Mouse (Mus musculus): ENCODE results near the gene Kl. TPM values are rescaled to one million over a fixed set of nuclear protein-coding genes. Genes with fewer than 3 reads are reported as not detected.
A peak's percentile ranks its signal among the peaks of the same experiment; 100 is the strongest.

The Kl gene
- polyA plus RNA-seq, 1 experiment from 2014 or later: 0.25 TPM

DNA sequence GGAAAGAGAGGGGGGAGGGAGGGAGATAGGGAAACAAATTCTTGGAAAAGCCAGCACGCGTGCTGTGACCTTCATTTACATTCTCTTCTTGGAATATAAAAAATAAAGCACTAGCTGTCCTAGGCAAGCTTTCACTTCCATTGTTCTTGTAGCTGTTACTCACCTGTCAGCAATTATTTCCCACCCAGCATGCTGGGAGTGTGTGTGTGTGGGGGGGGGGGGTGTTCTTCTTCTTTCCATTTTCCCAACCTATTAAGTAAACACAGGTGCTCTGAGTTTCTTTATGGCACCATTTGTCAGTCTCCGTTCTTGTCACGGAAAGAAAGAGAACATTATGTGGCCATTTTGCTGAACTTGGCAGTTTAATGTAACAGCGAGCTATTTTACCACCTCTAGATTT is 66.6 kb downstream of the Kl start:
- Histone ChIP-seq H3K9ac (ENCODE audit: low read length) (no peak overlapping the region), H3K27ac (ENCODE audit: low read length) (no peak overlapping the region), H3K4me1 (replicated peaks; ENCODE audit: control insufficient read depth, insufficient read depth, low read length) (peaks cover 11% of the 10 kb centered on the region), H3K4me2 (ENCODE audit: low read depth, low read length) (no peak overlapping the region), H3K36me3 (ENCODE audit: control insufficient read depth, insufficient read depth, low read length) (no peaks in the 10 kb centered on the region), H3K9me3 (ENCODE audit: control insufficient read depth, low read length) (peaks cover 7% of the 10 kb centered on the region), H3K27me3 (ENCODE audit: control insufficient read depth, insufficient read depth, low read depth, low read length) (no peaks in the 10 kb centered on the region), H3K4me3 (ENCODE audit: low read length) (no peak overlapping the region)
- WGBS: 59% methylated on average over 5 of the region's 5 CpGs
- ATAC-seq (ENCODE audit: low read depth): no peak

DNA sequence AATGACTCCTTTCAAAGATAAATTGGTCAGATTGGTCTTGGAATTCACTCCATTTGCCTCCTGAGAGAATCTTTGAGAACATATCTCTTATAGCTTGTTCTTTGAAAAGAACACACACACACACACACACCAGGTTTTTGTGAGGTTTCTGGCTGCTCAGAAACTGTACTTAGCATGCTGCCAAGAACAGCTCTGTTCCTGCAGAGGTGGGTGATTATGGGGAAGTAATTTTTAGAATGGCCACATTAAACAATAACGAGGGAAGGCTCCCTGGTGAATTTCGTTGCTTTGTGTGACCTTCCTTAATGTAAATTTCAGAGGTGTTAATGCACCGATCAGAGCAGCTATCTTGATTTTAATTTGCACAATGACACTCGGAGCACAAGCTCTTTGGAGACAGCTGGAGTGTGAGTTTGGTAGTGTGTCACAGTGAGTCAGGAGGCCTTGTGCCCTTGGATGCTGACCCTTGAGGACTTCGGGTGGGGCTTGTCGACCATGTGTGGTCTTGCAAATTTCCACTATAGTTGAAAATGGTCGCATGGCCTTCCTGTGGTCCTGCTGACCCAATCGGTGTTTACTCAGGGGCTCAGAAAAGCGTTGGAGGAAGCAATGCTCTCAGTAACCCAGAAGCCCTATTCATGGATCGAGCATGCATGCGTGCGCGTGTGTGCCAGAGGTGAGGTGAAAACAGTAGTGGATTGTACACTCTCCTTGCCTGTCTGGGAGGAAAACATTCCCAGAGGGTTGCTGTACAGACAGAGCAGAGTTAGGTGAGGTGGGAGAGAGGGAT is 67.8 kb downstream of the Kl start:
- H3K4me2 ChIP-seq (ENCODE audit: low read depth, low read length): peak overlapping the region; percentile 0; the same call in 1 of the 2 replicates

GRCm38 (mm10) chr5:151020831-151021230 is 68.4 kb downstream of the Kl start:
- Histone ChIP-seq H3K4me1 (replicated peaks; ENCODE audit: control insufficient read depth, insufficient read depth, low read length) (peaks cover 11% of the 10 kb centered on the region), H3K9ac (ENCODE audit: low read length) (no peak overlapping the region), H3K9me3 (ENCODE audit: control insufficient read depth, low read length) (no peaks in the 10 kb centered on the region), H3K27me3 (ENCODE audit: control insufficient read depth, insufficient read depth, low read depth, low read length) (no peaks in the 10 kb centered on the region), H3K4me2 (ENCODE audit: low read depth, low read length) (no peak overlapping the region; the same call in 1 of the 2 replicates), H3K4me3 (ENCODE audit: low read length) (no peak overlapping the region), H3K36me3 (ENCODE audit: control insufficient read depth, insufficient read depth, low read length) (no peaks in the 10 kb centered on the region), H3K27ac (ENCODE audit: low read length) (no peak overlapping the region)
- 68% methylated on average over 14 of the region's 14 CpGs for WGBS
- ATAC-seq (ENCODE audit: low read depth): no peak

More for the DNA sequence above, 67.8 kb downstream of the Kl start:
- H3K27ac ChIP-seq (ENCODE audit: low read length): no peak overlapping the region
- peaks cover under 1% of the 10 kb centered on the region; the same call in 1 of the 2 replicates for H3K9me3 ChIP-seq (ENCODE audit: control insufficient read depth, low read length)
- no peak overlapping the region for H3K9ac ChIP-seq (ENCODE audit: low read length)
- H3K36me3 ChIP-seq (ENCODE audit: control insufficient read depth, insufficient read depth, low read length): no peaks in the 10 kb centered on the region
- H3K4me3 ChIP-seq (ENCODE audit: low read length): no peak overlapping the region
- no peak for ATAC-seq (ENCODE audit: low read depth)
- H3K27me3 ChIP-seq (ENCODE audit: control insufficient read depth, insufficient read depth, low read depth, low read length): no peaks in the 10 kb centered on the region
- H3K4me1 ChIP-seq (replicated peaks; ENCODE audit: control insufficient read depth, insufficient read depth, low read length): peaks cover 11% of the 10 kb centered on the region
- 56% methylated on average over 13 of the region's 13 CpGs for WGBS

DNA sequence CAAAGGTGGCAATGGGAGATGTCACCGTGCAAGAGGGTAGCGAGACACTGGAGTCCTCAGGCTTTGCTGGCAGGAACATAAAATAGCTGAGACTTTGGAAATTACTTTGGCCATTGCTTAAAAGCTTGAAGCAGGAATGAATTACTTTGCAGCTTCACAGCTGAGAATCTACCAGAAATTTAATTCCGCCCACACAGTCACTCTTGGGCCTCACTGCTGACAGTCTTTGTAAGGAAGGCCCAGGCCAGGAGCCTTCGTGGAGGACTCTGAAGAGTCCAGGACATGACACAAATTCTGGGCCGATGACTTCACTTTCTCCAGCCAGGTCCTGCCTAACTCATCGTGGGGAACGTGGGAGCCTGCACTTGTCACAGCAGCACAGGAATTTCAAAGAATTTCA is 69.6 kb downstream of the Kl start:
- Histone ChIP-seq H3K9me3 (ENCODE audit: control insufficient read depth, low read length) (no peaks in the 10 kb centered on the region), H3K36me3 (ENCODE audit: control insufficient read depth, insufficient read depth, low read length) (no peaks in the 10 kb centered on the region), H3K9ac (ENCODE audit: low read length) (no peak overlapping the region), H3K27me3 (ENCODE audit: control insufficient read depth, insufficient read depth, low read depth, low read length) (no peaks in the 10 kb centered on the region), H3K27ac (ENCODE audit: low read length) (no peak overlapping the region), H3K4me2 (ENCODE audit: low read depth, low read length) (no peak overlapping the region), H3K4me1 (replicated peaks; ENCODE audit: control insufficient read depth, insufficient read depth, low read length) (peaks cover 12% of the 10 kb centered on the region), H3K4me3 (ENCODE audit: low read length) (no peak overlapping the region)
- no peak for ATAC-seq (ENCODE audit: low read depth)
- 84% methylated on average over 7 of the region's 7 CpGs for WGBS

GRCm38 (mm10) chr5:151022939-151023338 is 70.5 kb downstream of the Kl start:
- H3K4me1 ChIP-seq (replicated peaks; ENCODE audit: control insufficient read depth, insufficient read depth, low read length): peaks cover 13% of the 10 kb centered on the region
- peak overlapping the region; percentile 28; the same call in 1 of the 2 replicates for H3K4me2 ChIP-seq (ENCODE audit: low read depth, low read length)
- H3K9me3 ChIP-seq (ENCODE audit: control insufficient read depth, low read length): no peaks in the 10 kb centered on the region
- no peaks in the 10 kb centered on the region for H3K27me3 ChIP-seq (ENCODE audit: control insufficient read depth, insufficient read depth, low read depth, low read length)
- no peak overlapping the region for H3K9ac ChIP-seq (ENCODE audit: low read length)
- no peak for ATAC-seq (ENCODE audit: low read depth)
- no peak overlapping the region for H3K4me3 ChIP-seq (ENCODE audit: low read length)
- WGBS: 12% methylated on average over 1 of the region's 1 CpGs
- no peak overlapping the region; the same call in 1 of the 2 replicates for H3K27ac ChIP-seq (ENCODE audit: low read length)
- no peaks in the 10 kb centered on the region for H3K36me3 ChIP-seq (ENCODE audit: control insufficient read depth, insufficient read depth, low read length)

- H3K4me1 ChIP-seq (replicated peaks; ENCODE audit: control insufficient read depth, insufficient read depth, low read length): peaks cover 13% of the 10 kb centered on the region
- peak; percentile 56 for ATAC-seq (ENCODE audit: low read depth)
- peak overlapping the region; percentile 44 for H3K27ac ChIP-seq (ENCODE audit: low read length)
- WGBS: 8% methylated on average over 8 of the region's 8 CpGs
- no peaks in the 10 kb centered on the region for H3K36me3 ChIP-seq (ENCODE audit: control insufficient read depth, insufficient read depth, low read length)
- H3K9ac ChIP-seq (ENCODE audit: low read length): peak overlapping the region; percentile 12
- H3K4me2 ChIP-seq (ENCODE audit: low read depth, low read length): peak overlapping the region; percentile 28; the same call in 1 of the 2 replicates
- H3K27me3 ChIP-seq (ENCODE audit: control insufficient read depth, insufficient read depth, low read depth, low read length): no peaks in the 10 kb centered on the region
- no peak overlapping the region for H3K4me3 ChIP-seq (ENCODE audit: low read length)
- no peaks in the 10 kb centered on the region for H3K9me3 ChIP-seq (ENCODE audit: control insufficient read depth, low read length)
Observed at GRCm38 (mm10) chr5:151023461-151023860, 71.1 kb downstream of the Kl start.

- 75% methylated on average over 2 of the region's 2 CpGs for WGBS
- no peak for ATAC-seq (ENCODE audit: low read depth)
- no peak overlapping the region for H3K4me3 ChIP-seq (ENCODE audit: low read length)
- H3K4me1 ChIP-seq (replicated peaks; ENCODE audit: control insufficient read depth, insufficient read depth, low read length): peaks cover 13% of the 10 kb centered on the region
- no peaks in the 10 kb centered on the region for H3K27me3 ChIP-seq (ENCODE audit: control insufficient read depth, insufficient read depth, low read depth, low read length)
- no peaks in the 10 kb centered on the region for H3K36me3 ChIP-seq (ENCODE audit: control insufficient read depth, insufficient read depth, low read length)
- no peaks in the 10 kb centered on the region for H3K9me3 ChIP-seq (ENCODE audit: control insufficient read depth, low read length)
- no peak overlapping the region for H3K4me2 ChIP-seq (ENCODE audit: low read depth, low read length)
- H3K9ac ChIP-seq (ENCODE audit: low read length): no peak overlapping the region
- H3K27ac ChIP-seq (ENCODE audit: low read length): no peak overlapping the region
Observed at GRCm38 (mm10) chr5:151024483-151024882, 72.1 kb downstream of the Kl start.

GRCm38 (mm10) chr5:151026069-151026468 is 73.7 kb downstream of the Kl start:
- ATAC-seq (ENCODE audit: low read depth): no peak
- Histone ChIP-seq H3K9ac (ENCODE audit: low read length) (no peak overlapping the region), H3K4me3 (ENCODE audit: low read length) (no peak overlapping the region), H3K4me1 (replicated peaks; ENCODE audit: control insufficient read depth, insufficient read depth, low read length) (peaks cover 13% of the 10 kb centered on the region), H3K4me2 (ENCODE audit: low read depth, low read length) (no peak overlapping the region), H3K27ac (ENCODE audit: low read length) (no peak overlapping the region), H3K9me3 (ENCODE audit: control insufficient read depth, low read length) (no peaks in the 10 kb centered on the region), H3K36me3 (ENCODE audit: control insufficient read depth, insufficient read depth, low read length) (no peaks in the 10 kb centered on the region), H3K27me3 (ENCODE audit: control insufficient read depth, insufficient read depth, low read depth, low read length) (no peaks in the 10 kb centered on the region)
- 81% methylated on average over 4 of the region's 4 CpGs for WGBS

GRCm38 (mm10) chr5:151027171-151027570 is 74.8 kb downstream of the Kl start:
- Histone ChIP-seq H3K4me1 (replicated peaks; ENCODE audit: control insufficient read depth, insufficient read depth, low read length) (peaks cover 13% of the 10 kb centered on the region), H3K4me2 (ENCODE audit: low read depth, low read length) (no peak overlapping the region), H3K9me3 (ENCODE audit: control insufficient read depth, low read length) (no peaks in the 10 kb centered on the region), H3K4me3 (ENCODE audit: low read length) (no peak overlapping the region), H3K27ac (ENCODE audit: low read length) (no peak overlapping the region), H3K9ac (ENCODE audit: low read length) (no peak overlapping the region), H3K36me3 (ENCODE audit: control insufficient read depth, insufficient read depth, low read length) (no peaks in the 10 kb centered on the region), H3K27me3 (ENCODE audit: control insufficient read depth, insufficient read depth, low read depth, low read length) (no peaks in the 10 kb centered on the region)
- 41% methylated on average over 7 of the region's 7 CpGs for WGBS
- ATAC-seq (ENCODE audit: low read depth): peak; percentile 46; the same call in 1 of the 2 replicates
